Mouse (Mus musculus) liver, postnatal 0 days (tissue): ENCODE results near the gene Nfkb2.

ENCODE experiments used
- CTCF ChIP-seq: sonication (generic); IDR thresholded peaks from 2 replicates; pipeline ENCODE4 v1.5.1; 2016; ENCODE audit warnings: antibody characterized with exemption, low read depth
- EP300 ChIP-seq: IDR thresholded peaks from 2 replicates; pipeline ENCODE4 v1.6.1; 2016; ENCODE audit warnings: antibody characterized with exemption, low read depth, mild to moderate bottlenecking

GRCm38 (mm10) chr19:46310312-46310865 is 6.3 kb downstream of the Nfkb2 start:
- TF ChIP-seq CTCF (no peak), EP300 (no peak)
